Mouse (Mus musculus): ENCODE results near the gene Serpinb9b. TPM values are rescaled to one million over a fixed set of nuclear protein-coding genes. Genes with fewer than 3 reads are reported as not detected.

The Serpinb9b gene
- total RNA-seq, 4 experiments from 2014 or later: not detected

- no peak for DNase-seq (ENCODE audit: low spot score in 2 of 2)
These were observed 16.3 kb downstream of the Serpinb9b start for GRCm38 (mm10) chr13:33043542-33043941.

- no peak for DNase-seq (ENCODE audit: low spot score in 2 of 2)
These were observed 20.0 kb downstream of the Serpinb9b start for GRCm38 (mm10) chr13:33047234-33047633.

GRCm38 (mm10) chr13:33048187-33048586, 21.0 kb downstream of the Serpinb9b start:
- DNase-seq (ENCODE audit: low spot score in 2 of 2): no peak

- DNase-seq (ENCODE audit: low spot score in 2 of 2): no peak
These were observed 24.5 kb downstream of the Serpinb9b start for GRCm38 (mm10) chr13:33051697-33052096.

- no peak for DNase-seq (ENCODE audit: low spot score in 2 of 2)
These were observed 35.8 kb downstream of the Serpinb9b start for GRCm38 (mm10) chr13:33063048-33063447.

- no peak for DNase-seq (ENCODE audit: low spot score in 2 of 2)
These were observed 40.3 kb downstream of the Serpinb9b start for GRCm38 (mm10) chr13:33067387-33067977.

- DNase-seq (ENCODE audit: low spot score in 2 of 2): no peak
These were observed 40.9 kb downstream of the Serpinb9b start for GRCm38 (mm10) chr13:33068164-33068563.

- no peak for DNase-seq (ENCODE audit: low spot score in 2 of 2)
These were observed 44.6 kb downstream of the Serpinb9b start for GRCm38 (mm10) chr13:33071776-33072175.

GRCm38 (mm10) chr13:33074029-33074428, 46.8 kb downstream of the Serpinb9b start:
- no peak for DNase-seq (ENCODE audit: low spot score in 2 of 2)

- no peak for DNase-seq (ENCODE audit: low spot score in 2 of 2)
These were observed 49.0 kb downstream of the Serpinb9b start for GRCm38 (mm10) chr13:33076247-33076646.

GRCm38 (mm10) chr13:33077026-33077685, 49.9 kb downstream of the Serpinb9b start:
- DNase-seq (ENCODE audit: low spot score in 2 of 2): no peak

- DNase-seq (ENCODE audit: low spot score in 2 of 2): no peak
These were observed 51.0 kb downstream of the Serpinb9b start, which contains the start of gene Serpinb1b for GRCm38 (mm10) chr13:33078056-33078705. Gene Serpinb1b, plus strand, starts transcription at chr13:33078575.

- no peak for DNase-seq (ENCODE audit: low spot score in 2 of 2)
These were observed 52.2 kb downstream of the Serpinb9b start for GRCm38 (mm10) chr13:33079391-33079790.

GRCm38 (mm10) chr13:33080356-33080755, 53.1 kb downstream of the Serpinb9b start:
- DNase-seq (ENCODE audit: low spot score in 2 of 2): no peak

- DNase-seq (ENCODE audit: low spot score in 2 of 2): no peak
These were observed 56.6 kb downstream of the Serpinb9b start for GRCm38 (mm10) chr13:33083834-33084233.

GRCm38 (mm10) chr13:33084975-33085694, 57.9 kb downstream of the Serpinb9b start:
- no peak for DNase-seq (ENCODE audit: low spot score in 2 of 2)

GRCm38 (mm10) chr13:33085695-33086432, 58.6 kb downstream of the Serpinb9b start:
- no peak for DNase-seq (ENCODE audit: low spot score in 2 of 2)

GRCm38 (mm10) chr13:33089566-33089965, 62.4 kb downstream of the Serpinb9b start:
- no peak for DNase-seq (ENCODE audit: low spot score in 2 of 2)

GRCm38 (mm10) chr13:33090546-33090945, 63.3 kb downstream of the Serpinb9b start:
- no peak for DNase-seq (ENCODE audit: low spot score in 2 of 2)

GRCm38 (mm10) chr13:33091306-33091705, 64.1 kb downstream of the Serpinb9b start:
- DNase-seq (ENCODE audit: low spot score in 2 of 2): no peak

All from gastrocnemius, adult 8-10 months (tissue).